17 mouse cellular contexts compared by ENCODE assay signal in genomic region chr14:27024664-27025063, GRCm38 (mm10). TPM values are rescaled to one million over a fixed set of nuclear protein-coding genes. Genes with fewer than 3 reads are reported as not detected.
"Had no signal": no experiment of that assay in that cellular context is flagged by ENCODE, and none has a peak within 500 bp of the region (broad histone marks: within the 10 kb centered on the region; RNA-seq: fewer than 3 reads in every experiment).

No protein-coding gene starts in this region.

- H3K27me3 ChIP-seq: neural tube, embryonic 13.5 days had no signal

- DNase-seq: kidney, adult 11 months; kidney, postnatal 10 days; kidney, postnatal 4 days; lung, adult 2 months; lung, postnatal 36 days; right cerebral cortex, adult 18-20 months; right cerebral cortex, postnatal 25 days had no signal

- H3K4me3 ChIP-seq: layer of hippocampus, adult 2 months; limb, embryonic 10.5 days; neural tube, embryonic 13.5 days had no signal

- H3K27ac ChIP-seq: layer of hippocampus, adult 2 months; limb, embryonic 10.5 days; neural tube, embryonic 13.5 days had no signal

- H3K36me3 ChIP-seq: limb, embryonic 10.5 days; neural tube, embryonic 13.5 days had no signal

- ATAC-seq: lung, postnatal 0 days; midbrain, embryonic 16.5 days had no signal

- H3K9ac ChIP-seq: neural tube, embryonic 13.5 days had no signal

- H3K4me2 ChIP-seq: midbrain, embryonic 11.5 days; neural tube, embryonic 13.5 days had no signal

- H3K9me3 ChIP-seq: limb, embryonic 10.5 days; neural tube, embryonic 13.5 days had no signal

RNA-seq across cellular contexts. Expression of gene Hesx1, which starts 30.4 kb away (rescaled TPM):
- total RNA-seq: layer of hippocampus, adult 2 months; layer of hippocampus, postnatal 14 days; left cerebral cortex, adult 18-20 months; left cerebral cortex, postnatal 10 days had no signal
- polyA plus RNA-seq: lung, adult 2 months; lung, postnatal 0 days; midbrain, embryonic 11.5 days; neural tube, embryonic 13.5 days; small intestine, adult 2 months had no signal
